In genomic region chr5:135380681-135381080, GRCm38 (mm10) we compare ENCODE assay signal across 26 mouse cellular contexts. TPM values are rescaled to one million over a fixed set of nuclear protein-coding genes. Genes with fewer than 3 reads are reported as not detected.
A peak's percentile ranks its signal among the peaks of the same experiment; 100 is the strongest.
DNase-seq lines count a peak whose midpoint lies in the region; ATAC-seq and TF ChIP-seq lines count a peak whose summit lies in the region.
"Had no signal": no experiment of that assay in that cellular context is flagged by ENCODE, and none has a peak within 500 bp of the region (broad histone marks: within the 10 kb centered on the region; RNA-seq: fewer than 3 reads in every experiment).

No protein-coding gene starts in this region.

- peaks cover 46% of the 10 kb centered on the region for H3K36me3 ChIP-seq in midbrain, embryonic 11.5 days (ENCODE audit: control insufficient read depth, insufficient read depth, low read length)
- H3K36me3 ChIP-seq in midbrain, postnatal 0 days (ENCODE audit: insufficient read depth, low read length), result peaks cover 85% of the 10 kb centered on the region
- peaks cover 98% of the 10 kb centered on the region for H3K36me3 ChIP-seq in hindbrain, embryonic 12.5 days

- peak; percentile 68 for DNase-seq in midbrain, embryonic 11.5 days (ENCODE audit: low spot score, missing footprints)
- DNase-seq in midbrain, postnatal 0 days (ENCODE audit: low spot score), result no peak
- peak; percentile 75 for DNase-seq in fat pad, adult 2 months (ENCODE audit: extremely low read depth, low read depth, low spot score)
- DNase-seq in gonadal fat pad, adult 2 months (ENCODE audit: low read depth), result peak; percentile 82
- no peak for DNase-seq in cerebellum, adult 2 months
- DNase-seq: adrenal gland, adult 8-10 months; adrenal gland, postnatal 10 days; adrenal gland, postnatal 14 days; adrenal gland, postnatal 25 days; adrenal gland, postnatal 36 days; B cell, adult 2 months; cerebellum, adult 11 months; cerebellum, adult 11-12 months; cerebellum, adult 18-20 months had no signal

- 97% methylated on average over 4 of the region's 4 CpGs for WGBS in midbrain, embryonic 11.5 days
- 91% methylated on average over 4 of the region's 4 CpGs for WGBS in midbrain, postnatal 0 days
- 92% methylated on average over 4 of the region's 4 CpGs for WGBS in hindbrain, embryonic 12.5 days
- WGBS in cerebellum, adult 2 months, result 90% methylated on average over 4 of the region's 4 CpGs

- no peak for TF ChIP-seq CTCF in midbrain, postnatal 0 days (IDR thresholded peaks at IDR 0.05)
- TF ChIP-seq CTCF in cerebellum, adult 2 months (IDR thresholded peaks at IDR 0.05; ENCODE audit: borderline replicate concordance, insufficient read depth, low read depth, low read length), result no peak

- H3K9me3 ChIP-seq in midbrain, embryonic 11.5 days (ENCODE audit: control insufficient read depth, low read length), result no peaks in the 10 kb centered on the region
- H3K9me3 ChIP-seq in midbrain, postnatal 0 days (ENCODE audit: low read length), result no peaks in the 10 kb centered on the region
- H3K9me3 ChIP-seq in hindbrain, embryonic 12.5 days (replicated peaks), result no peaks in the 10 kb centered on the region
- H3K9me3 ChIP-seq: G1E had no signal

- ATAC-seq in midbrain, embryonic 11.5 days (ENCODE audit: low FRiP score), result no peak
- no peak for ATAC-seq in midbrain, postnatal 0 days (ENCODE audit: low FRiP score)
- ATAC-seq in hindbrain, embryonic 12.5 days (ENCODE audit: low FRiP score), result no peak
- ATAC-seq: activated CD4-positive, CD25-positive, alpha-beta regulatory T cell, adult 4 months; CD4-positive, CD25-positive, alpha-beta regulatory T cell, adult 4 months; Patski had no signal

- H3K4me3 ChIP-seq in midbrain, embryonic 11.5 days (ENCODE audit: low read depth, low read length), result no peak overlapping the region
- H3K4me3 ChIP-seq in midbrain, postnatal 0 days (ENCODE audit: low read depth, low read length), result no peak overlapping the region
- H3K4me3 ChIP-seq in hindbrain, embryonic 12.5 days, result no peak overlapping the region
- no peak overlapping the region for H3K4me3 ChIP-seq in cerebellum, adult 2 months (replicated peaks; ENCODE audit: insufficient read depth, low read depth, low read length)

- no peaks in the 10 kb centered on the region for H3K4me1 ChIP-seq in midbrain, embryonic 11.5 days (ENCODE audit: control insufficient read depth, insufficient read depth, low read length)
- no peaks in the 10 kb centered on the region for H3K4me1 ChIP-seq in midbrain, postnatal 0 days (ENCODE audit: insufficient read depth, low read length)
- no peaks in the 10 kb centered on the region for H3K4me1 ChIP-seq in hindbrain, embryonic 12.5 days
- H3K4me1 ChIP-seq in cerebellum, adult 2 months (ENCODE audit: control insufficient read depth, insufficient read depth, low read length), result no peaks in the 10 kb centered on the region

- H3K4me2 ChIP-seq in midbrain, embryonic 11.5 days, result no peak overlapping the region
- H3K4me2 ChIP-seq in midbrain, postnatal 0 days (ENCODE audit: low read depth, low read length, poor library complexity, severe bottlenecking), result no peak overlapping the region
- no peak overlapping the region for H3K4me2 ChIP-seq in hindbrain, embryonic 12.5 days (replicated peaks)

- no peak overlapping the region for H3K27ac ChIP-seq in midbrain, embryonic 11.5 days (ENCODE audit: low read depth, low read length)
- no peak overlapping the region for H3K27ac ChIP-seq in midbrain, postnatal 0 days (ENCODE audit: low read depth, low read length)
- no peak overlapping the region for H3K27ac ChIP-seq in hindbrain, embryonic 12.5 days
- H3K27ac ChIP-seq in cerebellum, adult 2 months (ENCODE audit: insufficient read depth, low read length), result no peak overlapping the region

- H3K9ac ChIP-seq in midbrain, embryonic 11.5 days (ENCODE audit: low read length), result no peak overlapping the region
- H3K9ac ChIP-seq in midbrain, postnatal 0 days (replicated peaks; ENCODE audit: low read length, poor library complexity, severe bottlenecking), result no peak overlapping the region
- H3K9ac ChIP-seq in hindbrain, embryonic 12.5 days, result no peak overlapping the region

- no peak for TF ChIP-seq POLR2A in cerebellum, adult 2 months (IDR thresholded peaks at IDR 0.05; ENCODE audit: borderline replicate concordance, insufficient read depth, low read length)

- no peaks in the 10 kb centered on the region for H3K27me3 ChIP-seq in midbrain, embryonic 11.5 days (ENCODE audit: control insufficient read depth, insufficient read depth, low read length)
- no peaks in the 10 kb centered on the region for H3K27me3 ChIP-seq in midbrain, postnatal 0 days (ENCODE audit: insufficient read depth, low read length)
- H3K27me3 ChIP-seq in hindbrain, embryonic 12.5 days, result no peaks in the 10 kb centered on the region
- no peaks in the 10 kb centered on the region for H3K27me3 ChIP-seq in cerebellum, adult 2 months (ENCODE audit: control insufficient read depth, insufficient read depth, low read length)
- H3K27me3 ChIP-seq: CH12.LX, Patski had no signal

RNA-seq across cellular contexts. Expression of gene Nsun5, which starts 10.9 kb away (rescaled TPM):
- polyA plus RNA-seq in midbrain, embryonic 11.5 days (2014; fragmentation: Nextera tagmentation; extraction: Ambion mirVana), result 29.6 and 30.0 TPM in 2 replicates
- total RNA-seq in midbrain, postnatal 0 days (2014; rRNA removed), result 24.5 and 24.8 TPM in 2 replicates
- 16.8 and 19.0 TPM in 2 replicates for polyA plus RNA-seq in midbrain, postnatal 0 days (2015; fragmentation: Nextera tagmentation; extraction: Ambion mirVana)
- polyA plus RNA-seq in gonadal fat pad, adult 2 months (2012; rRNA removed), result 20.4 and 28.4 TPM in 2 replicates
- 28.5 and 36.1 TPM in 2 replicates for polyA plus RNA-seq in hindbrain, embryonic 12.5 days (2016; fragmentation: Nextera tagmentation; extraction: Ambion mirVana)
- polyA plus RNA-seq in cerebellum, adult 2 months (2012; rRNA removed), result 41.8 and 45.6 TPM in 2 replicates

RNA-seq across cellular contexts. Expression of gene Pom121, which starts 13.7 kb away (rescaled TPM):
- polyA plus RNA-seq in midbrain, embryonic 11.5 days (2014; fragmentation: Nextera tagmentation; extraction: Ambion mirVana), result 14.4 and 17.2 TPM in 2 replicates
- 12.4 and 12.8 TPM in 2 replicates for total RNA-seq in midbrain, postnatal 0 days (2014; rRNA removed)
- polyA plus RNA-seq in midbrain, postnatal 0 days (2015; fragmentation: Nextera tagmentation; extraction: Ambion mirVana), result 6.7 and 8.5 TPM in 2 replicates
- polyA plus RNA-seq in gonadal fat pad, adult 2 months (2012; rRNA removed), result 7.1 and 13.9 TPM in 2 replicates
- 20.0 and 21.7 TPM in 2 replicates for polyA plus RNA-seq in hindbrain, embryonic 12.5 days (2016; fragmentation: Nextera tagmentation; extraction: Ambion mirVana)
- 31.2 and 31.8 TPM in 2 replicates for polyA plus RNA-seq in cerebellum, adult 2 months (2012; rRNA removed)

RNA-seq across cellular contexts. Expression of gene Trim50, which starts 27.6 kb away (rescaled TPM):
- not detected in 2 replicates for polyA plus RNA-seq in midbrain, embryonic 11.5 days (2014; fragmentation: Nextera tagmentation; extraction: Ambion mirVana)
- total RNA-seq in midbrain, postnatal 0 days (2014; rRNA removed), result not detected in 2 replicates
- polyA plus RNA-seq in midbrain, postnatal 0 days (2015; fragmentation: Nextera tagmentation; extraction: Ambion mirVana), result not detected in 2 replicates
- not detected in 2 replicates for polyA plus RNA-seq in gonadal fat pad, adult 2 months (2012; rRNA removed)
- polyA plus RNA-seq in hindbrain, embryonic 12.5 days (2016; fragmentation: Nextera tagmentation; extraction: Ambion mirVana), result not detected in 2 replicates
- 0.08 TPM in 1 of 2 replicates, not detected in the other for polyA plus RNA-seq in cerebellum, adult 2 months (2012; rRNA removed)
- total RNA-seq: adrenal gland, adult 18-20 months; adrenal gland, adult 2 months; adrenal gland, adult 8-10 months; adrenal gland, postnatal 10 days; adrenal gland, postnatal 14 days; adrenal gland, postnatal 25 days; adrenal gland, postnatal 36 days; CH12.LX; ES-E14; MEL had no signal
- polyA plus RNA-seq: adrenal gland, adult 2 months; brain, embryonic 14.5 days; C2C12; CD4-positive, CD25-positive, alpha-beta regulatory T cell, adult 4 months; G1E; Patski had no signal

RNA-seq across cellular contexts. Expression of gene Fkbp6, which starts 30.8 kb away (rescaled TPM):
- polyA plus RNA-seq in midbrain, embryonic 11.5 days (2014; fragmentation: Nextera tagmentation; extraction: Ambion mirVana), result 0.12 TPM in 1 of 2 replicates, not detected in the other
- total RNA-seq in midbrain, postnatal 0 days (2014; rRNA removed), result 0.33 and 0.49 TPM in 2 replicates
- 0.12 and 0.36 TPM in 2 replicates for polyA plus RNA-seq in midbrain, postnatal 0 days (2015; fragmentation: Nextera tagmentation; extraction: Ambion mirVana)
- polyA plus RNA-seq in gonadal fat pad, adult 2 months (2012; rRNA removed), result 0.10 TPM in 1 of 2 replicates, not detected in the other
- polyA plus RNA-seq in hindbrain, embryonic 12.5 days (2016; fragmentation: Nextera tagmentation; extraction: Ambion mirVana), result not detected in 2 replicates
- not detected in 2 replicates for polyA plus RNA-seq in cerebellum, adult 2 months (2012; rRNA removed)
- total RNA-seq: adrenal gland, adult 2 months; adrenal gland, postnatal 14 days; adrenal gland, postnatal 36 days; CH12.LX; G1E had no signal
- polyA plus RNA-seq: activated CD4-positive, CD25-positive, alpha-beta regulatory T cell, adult 4 months; adrenal gland, adult 2 months; C2C12; CD4-positive, CD25-positive, alpha-beta regulatory T cell, adult 4 months; G1E; Patski had no signal

Comparison
In these comparisons a context has a peak if more than half of its experiments do, and no peak if none do; other contexts are left out.
1. DNase-seq: peak in midbrain, embryonic 11.5 days (single experiment), fat pad, adult 2 months (single experiment) and gonadal fat pad, adult 2 months (single experiment); none in midbrain, postnatal 0 days (single experiment) and cerebellum, adult 2 months (0 of 2).